Mouse (Mus musculus) embryonic facial prominence, embryonic 11.5 days (tissue): ENCODE results near the gene Spata31d1d. TPM values are rescaled to one million over a fixed set of nuclear protein-coding genes. Genes with fewer than 3 reads are reported as not detected.

ENCODE experiments used
- ATAC-seq: fragments of 200-750 bp; cut with Nextera tagmentation; replicated peaks from 2 replicates; pipeline ENCODE4 v1.8.0; 2017; ENCODE audit warnings: low read depth; ENCODE audit not compliant: insufficient number of reproducible peaks, low FRiP score, low TSS enrichment
- DNase-seq: peaks from one replicate; pipeline ENCODE4 v3.0.0-alpha.2; 2015; ENCODE audit warnings: low spot score
- H3K27ac ChIP-seq: fragments of 300-500 bp; sonication (generic); replicated peaks from 2 replicates; pipeline ENCODE4 v1.5.1; 2014; ENCODE audit warnings: mild to moderate bottlenecking, low read depth, low read length, control low read depth
- H3K27me3 ChIP-seq: fragments of 300-500 bp; sonication (generic); 2 replicates; pipeline ENCODE4 v1.6.1; 2014; ENCODE audit warnings: mild to moderate bottlenecking, low read length, moderate library complexity, mixed read lengths; ENCODE audit not compliant: control insufficient read depth, insufficient read depth
- H3K36me3 ChIP-seq: fragments of 300-500 bp; sonication (generic); replicated peaks from 2 replicates; pipeline ENCODE4 v1.6.1; 2014; ENCODE audit warnings: low read depth, mild to moderate bottlenecking, low read length, moderate library complexity, mixed read lengths; ENCODE audit not compliant: control insufficient read depth, insufficient read depth
- H3K4me1 ChIP-seq: fragments of 300-500 bp; sonication (generic); 2 replicates; pipeline ENCODE4 v1.6.1; 2014; ENCODE audit warnings: low read length, mixed read lengths; ENCODE audit not compliant: control insufficient read depth, insufficient read depth
- H3K4me2 ChIP-seq: fragments of 300-500 bp; sonication (generic); 2 replicates; pipeline ENCODE4 v1.6.1; 2014; ENCODE audit warnings: low read depth, mild to moderate bottlenecking, control low read depth, low read length, moderate library complexity
- H3K4me3 ChIP-seq: fragments of 300-500 bp; sonication (generic); 2 replicates; pipeline ENCODE4 v1.5.1; 2014; ENCODE audit warnings: low read depth, low read length, control low read depth
- H3K9ac ChIP-seq: fragments of 300-500 bp; sonication (generic); replicated peaks from 2 replicates; pipeline ENCODE4 v1.6.1; 2014; ENCODE audit warnings: mild to moderate bottlenecking, control low read depth, low read length
- H3K9me3 ChIP-seq: fragments of 300-500 bp; sonication (generic); replicated peaks from 2 replicates; pipeline ENCODE4 v1.6.1; 2016; ENCODE audit warnings: mild to moderate bottlenecking, low read length, inconsistent platforms, mixed read lengths; ENCODE audit not compliant: control insufficient read depth
- WGBS: fragments of 180-500 bp; shearing (Covaris S2); extraction: QIAGEN DNeasy Blood & Tissue Kit; methylation state at CpG from one replicate; pipeline ENCODE4 v1.1.7; 2014; 5-methylcytosine and 5-hydroxymethylcytosine counted together
- polyA plus RNA-seq: library from polyadenylated mRNA; unstranded; fragments of >200 nt; fragmentation: Nextera tagmentation; extraction: Ambion mirVana; gene quantifications from 2 replicates; pipeline ENCODE4 v1.2.1, GENCODE M21; 2014

Spata31d1d gene
- polyA plus RNA-seq, 1 experiment from 2014 or later: not detected

DNA sequence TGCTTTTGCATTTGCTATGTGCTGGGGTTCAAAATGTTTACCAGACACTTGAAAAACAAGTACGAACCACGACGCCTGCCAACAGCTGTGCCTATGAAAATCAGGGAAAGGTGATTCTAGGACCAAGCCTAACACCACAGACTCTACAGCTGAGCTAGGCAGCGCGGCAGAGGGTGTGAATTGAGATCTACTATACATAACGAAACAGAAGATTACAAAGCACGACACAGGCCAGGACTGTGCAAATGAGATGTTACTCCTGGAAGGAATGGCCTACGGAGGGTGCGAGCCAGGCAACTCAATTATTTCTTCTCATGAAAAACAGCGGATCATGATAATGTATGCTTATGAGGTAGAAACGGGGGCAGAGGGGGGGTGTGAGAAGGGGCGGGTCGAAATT lies 37.0 kb upstream of the Spata31d1d start:
- Histone ChIP-seq H3K27me3 (no peaks in the 10 kb centered on the region), H3K36me3 (no peaks in the 10 kb centered on the region), H3K27ac (no peak overlapping the region), H3K9me3 (no peaks in the 10 kb centered on the region), H3K4me1 (no peaks in the 10 kb centered on the region; the same call in 1 of the 2 replicates), H3K4me3 (peak overlapping the region; percentile 83), H3K9ac (peak overlapping the region; percentile 37), H3K4me2 (peak overlapping the region; percentile 74)
- DNase-seq: no peak
- no peak for ATAC-seq
- 49% methylated on average over 13 of the region's 13 CpGs for WGBS

DNA sequence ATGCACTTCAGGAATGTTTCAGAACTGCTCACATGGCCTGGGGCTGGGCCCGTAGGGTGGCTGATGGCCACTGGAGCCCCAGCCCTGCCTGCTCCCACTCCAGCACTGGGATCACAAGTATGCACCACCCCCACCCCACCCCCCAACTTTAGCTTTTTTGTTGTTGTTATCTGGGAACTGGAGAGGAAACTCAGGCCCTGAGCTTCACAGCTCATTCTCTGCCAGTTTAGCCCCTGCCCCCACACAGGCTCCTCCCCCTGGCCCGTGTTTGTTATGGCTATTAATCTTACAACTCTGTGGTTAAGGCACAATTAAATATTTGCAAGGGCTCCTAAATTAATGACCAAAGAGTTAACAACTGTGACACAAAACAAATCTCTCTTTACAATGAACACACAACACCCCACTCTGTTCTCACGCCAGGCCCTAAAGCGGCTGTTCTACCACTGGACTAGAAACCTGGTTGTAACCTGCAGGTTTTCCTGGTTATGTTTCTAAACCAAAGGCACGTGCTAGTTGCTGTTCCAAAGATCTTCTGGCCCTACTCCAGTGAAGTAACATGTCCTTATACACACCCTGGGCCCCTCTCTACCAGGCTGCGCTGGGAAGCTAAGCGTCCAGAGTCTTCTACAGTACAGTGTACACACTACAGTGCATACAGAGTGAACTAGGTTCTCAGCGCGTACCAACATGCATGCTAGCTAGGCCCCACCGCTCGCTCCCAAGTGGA lies 35.4 kb upstream of the Spata31d1d start:
- H3K9ac ChIP-seq: no peak overlapping the region; the same call in 1 of the 2 replicates

DNA sequence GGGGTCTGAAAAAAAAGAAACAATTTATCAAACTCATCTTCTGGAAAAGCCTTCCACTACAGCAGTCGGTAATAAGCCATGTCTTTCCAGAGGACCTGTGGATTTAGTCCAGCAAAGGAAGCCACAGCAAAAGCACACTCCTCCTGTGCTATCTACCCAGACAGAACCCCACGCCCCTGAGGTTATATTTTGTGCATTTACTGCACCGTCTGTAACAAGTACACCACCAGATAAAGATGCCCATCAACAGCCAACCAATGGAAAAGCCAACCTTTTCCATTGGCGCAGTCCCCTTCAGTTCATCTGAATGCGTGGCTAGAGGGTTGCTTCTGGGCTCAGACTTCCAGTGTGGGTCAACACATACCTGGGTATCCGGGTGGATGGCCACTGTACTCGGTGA lies 31.2 kb upstream of the Spata31d1d start:
- Histone ChIP-seq H3K4me1 (no peaks in the 10 kb centered on the region), H3K27me3 (no peaks in the 10 kb centered on the region), H3K9ac (no peak overlapping the region), H3K9me3 (no peaks in the 10 kb centered on the region), H3K4me2 (no peak overlapping the region), H3K36me3 (no peaks in the 10 kb centered on the region; the same call in none of the 2 replicates), H3K27ac (no peak overlapping the region), H3K4me3 (no peak overlapping the region)
- DNase-seq: no peak
- 91% methylated on average over 7 of the region's 7 CpGs for WGBS
- no peak for ATAC-seq

More for the DNA sequence above, 35.4 kb upstream of the Spata31d1d start:
- ATAC-seq (no peak), DNase-seq (no peak)
- H3K27me3 ChIP-seq: no peaks in the 10 kb centered on the region
- no peaks in the 10 kb centered on the region; the same call in 1 of the 2 replicates for H3K4me1 ChIP-seq
- no peak overlapping the region for H3K4me3 ChIP-seq
- H3K27ac ChIP-seq: no peak overlapping the region
- WGBS: 84% methylated on average over 11 of the region's 11 CpGs
- H3K36me3 ChIP-seq: no peaks in the 10 kb centered on the region
- H3K4me2 ChIP-seq: no peak overlapping the region; the same call in 1 of the 2 replicates
- no peaks in the 10 kb centered on the region for H3K9me3 ChIP-seq

DNA sequence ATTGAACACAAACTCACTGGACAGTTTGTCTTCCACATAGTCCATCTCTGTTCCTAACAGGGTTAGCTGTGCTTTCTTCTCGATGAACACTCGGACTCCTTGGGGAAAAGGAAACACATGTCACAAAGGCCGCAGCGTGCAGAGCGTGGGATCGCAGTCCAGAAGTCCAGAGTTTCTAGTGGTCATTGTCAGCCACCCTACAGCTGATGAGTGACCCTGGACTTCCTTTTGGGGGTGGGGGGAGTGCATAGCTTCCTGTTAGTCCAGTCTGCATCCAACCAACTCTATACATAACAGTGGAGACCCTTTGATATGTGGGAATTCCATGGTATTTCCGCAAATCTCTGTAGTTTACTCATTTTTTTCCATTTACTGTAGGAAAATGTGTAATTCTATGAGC lies 25.4 kb upstream of the Spata31d1d start:
- Histone ChIP-seq H3K27me3 (no peaks in the 10 kb centered on the region), H3K36me3 (no peaks in the 10 kb centered on the region; the same call in none of the 2 replicates), H3K9me3 (no peaks in the 10 kb centered on the region), H3K27ac (no peak overlapping the region), H3K4me1 (no peaks in the 10 kb centered on the region), H3K4me2 (no peak overlapping the region), H3K4me3 (no peak overlapping the region), H3K9ac (no peak overlapping the region)
- 90% methylated on average over 7 of the region's 7 CpGs for WGBS
- DNase-seq (no peak), ATAC-seq (no peak)

DNA sequence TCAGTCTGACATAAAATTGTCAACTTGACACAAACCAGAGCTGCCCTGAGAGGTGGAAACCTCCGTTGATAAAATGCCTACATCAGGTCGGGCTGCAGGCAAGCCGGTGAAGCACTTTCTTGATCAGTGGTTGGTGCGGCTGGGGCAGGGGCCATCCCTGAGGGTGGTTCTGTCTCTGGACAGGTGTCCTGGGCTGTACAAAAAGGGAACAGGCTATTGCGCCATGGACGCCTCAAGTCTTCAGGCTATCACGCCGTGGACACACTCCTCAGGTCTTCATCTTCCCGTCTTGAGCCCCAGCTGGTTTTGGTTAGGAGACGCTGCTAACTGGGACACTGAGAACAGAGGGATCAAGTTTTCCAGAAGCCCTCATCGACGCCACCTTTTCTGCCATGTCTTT lies 18.8 kb upstream of the Spata31d1d start:
- 55% methylated on average over 12 of the region's 12 CpGs for WGBS

DNA sequence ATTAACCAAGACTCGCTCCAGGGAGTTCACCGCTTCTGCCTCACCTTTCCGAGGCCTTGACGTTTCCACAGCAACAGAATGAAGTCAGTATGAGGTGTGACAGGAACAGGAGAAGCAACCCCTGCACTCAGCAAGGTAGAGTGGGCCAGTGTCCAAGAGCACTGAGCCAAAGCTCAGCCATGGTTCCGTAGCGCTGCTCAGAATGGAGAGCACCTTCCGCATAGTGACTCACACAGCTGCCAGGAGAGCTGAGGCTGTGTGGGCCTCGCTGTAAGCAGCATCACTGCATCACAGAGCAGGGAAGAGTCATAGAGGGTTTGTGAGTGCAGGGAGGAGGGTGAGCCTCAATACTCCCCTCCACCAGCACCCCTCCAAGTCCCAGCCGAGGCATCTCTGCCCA lies 15.2 kb upstream of the Spata31d1d start, which contains the start of gene 1700014D04Rik:
Gene 1700014D04Rik (minus strand): TSS at position 42 of the 400 bp plus-strand sequence.
- no peak within 1 kb of the TSS for H3K4me2 ChIP-seq
- ATAC-seq: no peak
- no peak within 1 kb of the TSS for H3K4me3 ChIP-seq
- H3K36me3 ChIP-seq: no peaks in the 10 kb centered on the region
- no peak within 1 kb of the TSS for H3K27ac ChIP-seq
- no peaks in the 10 kb centered on the region for H3K27me3 ChIP-seq
- WGBS: 85% methylated on average over 9 of the region's 9 CpGs
- H3K4me1 ChIP-seq: no peaks in the 10 kb centered on the region
- no peak for DNase-seq
- H3K9me3 ChIP-seq: no peaks in the 10 kb centered on the region
- H3K9ac ChIP-seq: no peak within 1 kb of the TSS

More for the DNA sequence above, 18.8 kb upstream of the Spata31d1d start:
- H3K4me3 ChIP-seq: no peak overlapping the region
- H3K9me3 ChIP-seq: no peaks in the 10 kb centered on the region
- H3K27ac ChIP-seq: no peak overlapping the region
- no peaks in the 10 kb centered on the region for H3K36me3 ChIP-seq
- H3K4me2 ChIP-seq: no peak overlapping the region
- H3K27me3 ChIP-seq: no peaks in the 10 kb centered on the region
- no peak for ATAC-seq
- no peak overlapping the region for H3K9ac ChIP-seq
- no peak for DNase-seq
- no peaks in the 10 kb centered on the region for H3K4me1 ChIP-seq

DNA sequence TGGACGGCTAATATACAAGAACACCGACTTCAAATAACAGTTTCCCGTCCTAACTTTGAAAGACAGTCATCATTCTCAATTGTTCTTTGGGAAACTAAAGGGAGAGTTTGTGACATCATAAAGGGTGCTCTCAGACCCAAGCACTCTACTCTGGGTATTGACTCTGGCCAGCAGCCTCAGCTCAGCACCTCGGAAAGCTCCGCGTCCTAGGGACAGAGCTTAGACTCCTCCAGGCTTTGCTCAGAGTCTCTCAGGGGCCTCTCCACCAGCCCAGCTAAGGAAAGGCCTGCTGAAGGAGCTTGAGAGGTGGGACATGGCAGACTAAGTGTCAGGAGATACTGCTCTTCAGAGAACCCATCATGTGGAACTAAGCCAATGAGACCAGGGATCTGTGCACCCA lies 14.6 kb upstream of the Spata31d1d start:
- no peak overlapping the region for H3K4me2 ChIP-seq
- H3K27ac ChIP-seq: no peak overlapping the region
- 74% methylated on average over 5 of the region's 6 CpGs for WGBS
- no peaks in the 10 kb centered on the region for H3K9me3 ChIP-seq
- H3K9ac ChIP-seq: no peak overlapping the region
- H3K27me3 ChIP-seq: no peaks in the 10 kb centered on the region
- DNase-seq (no peak), ATAC-seq (no peak)
- no peaks in the 10 kb centered on the region for H3K36me3 ChIP-seq
- H3K4me1 ChIP-seq: no peaks in the 10 kb centered on the region
- no peak overlapping the region for H3K4me3 ChIP-seq

DNA sequence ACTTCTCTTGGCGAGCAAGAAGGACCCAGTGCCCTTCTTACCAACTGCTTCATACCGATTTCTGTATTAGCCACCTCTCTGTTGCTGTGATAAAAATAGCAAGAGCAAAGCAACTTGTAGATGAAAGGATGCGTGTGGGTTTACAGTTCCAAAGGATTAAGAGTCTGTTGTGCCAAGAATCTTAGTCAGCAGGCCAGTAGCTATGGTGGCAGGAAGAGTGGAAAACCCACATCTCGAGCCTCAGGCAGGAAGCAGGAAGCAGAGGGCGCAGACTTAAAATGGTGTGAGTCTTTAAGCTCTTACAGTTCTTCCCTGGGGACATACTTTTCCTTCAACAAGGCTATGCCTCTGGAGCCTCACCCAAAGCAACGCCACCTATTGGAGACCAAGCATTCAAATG lies 13.9 kb upstream of the Spata31d1d start:
- no peak for ATAC-seq
- no peak for DNase-seq
- no peaks in the 10 kb centered on the region for H3K4me1 ChIP-seq
- 86% methylated on average over 6 of the region's 6 CpGs for WGBS
- H3K9ac ChIP-seq: no peak overlapping the region
- H3K36me3 ChIP-seq: no peaks in the 10 kb centered on the region
- no peak overlapping the region for H3K4me3 ChIP-seq
- no peak overlapping the region for H3K4me2 ChIP-seq
- H3K27me3 ChIP-seq: no peaks in the 10 kb centered on the region
- no peaks in the 10 kb centered on the region for H3K9me3 ChIP-seq
- no peak overlapping the region for H3K27ac ChIP-seq
